Mouse (Mus musculus): ENCODE data around the gene Cerk.
"Not testable (repeated sequence)": the region's sequence is repeated elsewhere in the genome, so short reads cannot be mapped to it uniquely, and the experiment has no call there.

Cerk gene

DNA sequence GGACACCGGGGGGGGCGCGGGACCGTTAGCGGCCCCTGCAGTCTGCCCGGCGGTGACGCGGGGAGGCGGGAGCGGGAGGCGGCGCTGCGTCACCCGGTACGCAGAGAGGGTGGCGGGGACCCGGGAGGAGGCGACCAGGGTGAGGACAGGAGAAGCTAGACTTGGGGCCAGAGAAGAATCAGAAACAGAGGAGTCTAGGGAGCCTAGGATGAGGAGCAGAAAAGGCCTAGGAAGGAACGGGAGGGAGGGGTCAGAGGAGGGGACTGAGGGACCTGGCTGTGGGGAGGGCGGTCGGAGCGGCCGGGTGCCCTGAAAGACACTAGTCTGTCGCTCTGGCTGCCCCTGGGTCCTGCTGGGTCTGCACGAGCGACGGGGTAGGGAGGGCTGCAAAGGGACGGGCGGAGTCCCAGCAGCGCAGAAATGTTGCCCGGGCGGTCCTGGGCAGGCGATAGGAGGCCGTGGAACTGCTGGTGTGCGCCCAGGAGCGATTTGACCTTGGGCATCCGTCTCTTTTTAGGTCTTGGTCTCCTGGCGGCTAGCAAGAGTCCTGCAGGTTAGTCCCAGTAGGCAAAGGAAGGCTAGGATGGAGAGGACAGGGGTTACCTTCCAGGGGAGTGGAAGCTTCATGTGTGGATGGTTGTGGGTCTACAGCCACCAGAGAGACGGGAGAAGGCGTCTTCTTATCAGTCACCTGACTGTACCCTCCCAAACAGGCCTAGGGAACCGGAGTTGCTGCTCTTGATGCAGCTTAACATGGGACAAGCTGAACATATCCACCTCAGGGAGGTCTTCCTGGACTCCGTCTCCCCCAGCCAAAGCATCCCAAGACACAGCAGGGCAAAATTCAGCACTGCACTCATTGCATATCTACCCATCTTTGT is at the start of gene Cerk:
Cerk (minus strand) TSS at position 453 of the 881 bp plus-strand sequence.
- peak; percentile 91 for DNase-seq

- DNase-seq: peak; percentile 66 to 67
Observed at GRCm38 (mm10) chr15:86234517-86235441, 48.8 kb upstream of the Cerk start.

GRCm38 (mm10) chr15:86234001-86234400 is 48.1 kb upstream of the Cerk start:
- DNase-seq: peak in 1 of 2 experiments; percentile 28

GRCm38 (mm10) chr15:86231831-86232512 is 46.0 kb upstream of the Cerk start:
- peak; percentile 92 to 96 for DNase-seq

DNA sequence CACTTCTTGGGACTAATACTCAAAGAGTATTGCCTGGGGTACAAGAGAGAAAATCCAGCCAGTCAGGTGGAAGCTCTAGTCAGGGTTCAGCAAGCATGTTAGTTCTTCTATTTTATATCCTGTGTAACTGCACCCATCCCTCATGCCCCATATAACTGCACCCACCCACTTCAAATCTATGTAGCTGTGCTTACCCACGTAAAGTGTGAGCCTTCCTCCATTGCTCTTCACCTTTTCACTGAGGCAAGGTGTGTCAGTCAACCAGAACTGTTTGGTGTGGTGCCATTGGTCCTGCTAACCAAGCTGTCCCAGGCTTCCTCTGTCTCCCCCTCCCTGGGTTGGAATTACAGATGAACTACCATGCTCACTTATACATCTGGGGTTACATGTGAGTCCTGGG is 45.2 kb upstream of the Cerk start:
- DNase-seq: no peak

- DNase-seq: no peak
Observed at GRCm38 (mm10) chr15:86229623-86230022, 43.7 kb upstream of the Cerk start.

- no peak for DNase-seq
Observed at GRCm38 (mm10) chr15:86229088-86229487, 43.1 kb upstream of the Cerk start.

DNA sequence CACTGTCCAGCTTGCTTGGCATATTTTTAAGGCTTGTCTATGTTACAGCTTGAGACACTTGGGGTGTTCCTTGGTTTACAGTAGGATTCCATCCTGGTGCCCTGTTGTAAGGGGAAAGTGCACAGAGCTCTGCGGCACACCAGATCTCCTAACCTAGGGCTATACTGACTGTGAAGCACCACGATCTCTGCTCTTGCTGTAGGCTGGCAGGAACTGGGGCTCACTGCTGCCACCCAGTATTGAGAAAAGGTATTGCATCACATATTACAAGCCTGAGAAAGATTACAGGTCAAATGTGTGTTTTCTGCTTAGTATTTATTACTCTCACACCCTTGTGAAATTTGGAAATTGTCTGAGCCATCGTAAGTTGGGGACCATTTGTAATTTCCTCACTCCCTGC is 42.2 kb upstream of the Cerk start:
- peak; percentile 69 to 70 for DNase-seq

DNA sequence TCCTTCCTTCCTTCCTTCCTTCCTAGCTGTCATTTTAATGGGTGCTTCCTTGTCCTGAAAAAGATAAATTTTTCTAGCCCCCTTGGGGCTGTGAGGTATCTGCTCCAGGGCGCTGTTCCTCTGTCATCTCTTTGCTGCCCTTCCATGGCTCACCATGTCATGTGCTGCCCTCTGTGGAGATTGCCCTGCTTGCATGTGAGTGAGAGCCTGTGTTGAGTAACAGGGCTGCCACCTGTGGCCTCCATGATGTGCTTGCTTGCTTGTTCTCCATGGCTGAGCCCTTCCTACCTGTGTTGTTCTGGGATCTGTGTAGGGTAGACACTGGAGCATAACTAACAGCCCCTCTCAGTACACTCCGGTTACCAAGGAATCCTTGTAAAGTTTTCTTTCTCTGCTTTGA is 41.0 kb upstream of the Cerk start:
- no peak for DNase-seq

GRCm38 (mm10) chr15:86226221-86226620 is 40.3 kb upstream of the Cerk start:
- no peak for DNase-seq

DNA sequence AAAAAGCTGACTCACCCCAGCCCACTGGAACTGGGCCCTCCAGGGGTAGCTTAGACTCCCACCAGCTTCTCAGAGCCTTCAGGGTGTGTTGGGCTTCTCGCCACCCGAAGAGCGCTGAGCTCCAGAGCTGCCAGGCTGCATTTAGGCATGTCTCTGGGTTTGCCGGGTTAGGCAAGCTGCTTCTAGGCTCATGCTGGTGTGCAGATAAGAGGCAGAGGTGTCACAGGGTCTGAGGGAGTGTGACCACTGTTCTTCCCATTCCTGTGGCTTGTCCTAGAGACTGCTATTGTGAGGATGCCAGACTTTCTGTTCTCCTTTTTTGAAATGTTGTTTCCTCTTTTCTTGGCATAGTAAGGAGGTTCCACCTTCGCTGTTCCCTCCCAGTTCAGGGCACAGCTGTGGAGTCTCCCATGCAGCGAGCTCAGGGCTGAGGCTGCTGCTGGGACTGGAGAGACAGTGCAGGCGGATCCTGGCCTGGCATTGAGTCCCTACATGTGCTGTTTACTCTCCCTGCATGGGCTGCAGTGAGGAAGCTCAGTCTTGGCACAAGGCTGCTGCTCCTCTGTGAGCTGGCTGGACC is 39.1 kb upstream of the Cerk start:
- no peak for DNase-seq

DNA sequence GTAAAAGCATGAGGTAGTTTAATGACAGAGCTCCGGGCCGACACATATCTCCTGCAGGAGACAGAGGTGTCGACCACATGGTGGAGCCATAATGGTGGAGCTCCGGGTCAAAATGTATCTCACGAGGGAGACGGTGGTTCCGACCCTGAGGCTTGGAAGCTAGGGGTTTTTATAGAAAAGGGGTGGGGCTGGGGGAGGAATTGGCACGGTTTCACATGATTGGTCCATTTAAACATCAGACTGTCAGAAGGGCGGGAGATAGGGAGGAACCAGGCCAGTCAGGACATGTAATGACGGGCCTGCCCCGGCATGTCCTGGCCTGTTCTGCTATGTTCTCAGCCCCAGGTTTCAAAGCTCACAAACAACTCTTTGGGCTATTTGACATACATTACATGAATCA is 36.0 kb upstream of the Cerk start:
- not testable (repeated sequence) for DNase-seq

- no peak for DNase-seq
Observed at GRCm38 (mm10) chr15:86221369-86221768, 35.4 kb upstream of the Cerk start.

DNA sequence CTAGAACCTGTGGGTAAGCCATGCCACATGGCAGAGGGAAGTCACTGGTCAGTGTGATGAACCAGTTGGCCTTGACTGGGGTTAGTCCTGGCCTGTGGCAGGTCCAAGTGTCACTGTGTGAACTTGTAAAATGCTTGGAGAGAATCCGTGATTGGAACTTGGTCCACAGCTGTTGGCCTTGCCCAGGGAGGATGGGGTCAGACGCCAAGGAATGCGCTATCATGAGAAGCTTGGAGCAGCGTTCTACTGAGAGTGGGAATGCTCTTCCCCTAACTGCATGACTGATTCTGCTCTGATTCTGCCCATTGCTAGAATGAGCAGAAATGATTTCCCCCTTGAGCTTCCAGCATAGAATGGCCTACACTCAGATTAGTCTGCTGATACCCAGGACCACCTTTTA is 34.8 kb upstream of the Cerk start:
- no peak for DNase-seq

DNA sequence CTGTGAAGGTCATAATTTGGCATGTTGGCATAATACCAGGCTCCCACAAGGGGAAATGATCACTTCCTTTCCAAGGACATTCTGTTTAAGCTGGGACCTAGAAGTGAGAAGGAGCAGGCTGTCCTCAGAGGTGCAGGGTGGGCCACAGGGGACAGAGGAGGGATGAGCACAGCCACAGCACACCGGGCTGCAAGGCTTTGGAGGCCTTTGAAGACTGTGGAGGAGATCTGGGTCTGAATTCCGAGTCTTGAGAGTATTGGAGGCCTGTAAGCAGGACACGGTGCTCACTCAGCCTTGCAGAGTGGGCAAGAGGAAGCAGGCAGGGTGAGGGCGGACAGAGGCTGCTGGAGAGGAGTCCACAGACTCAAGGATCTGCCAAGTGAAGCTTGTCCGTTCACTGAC is 34.3 kb upstream of the Cerk start:
- DNase-seq: no peak

DNA sequence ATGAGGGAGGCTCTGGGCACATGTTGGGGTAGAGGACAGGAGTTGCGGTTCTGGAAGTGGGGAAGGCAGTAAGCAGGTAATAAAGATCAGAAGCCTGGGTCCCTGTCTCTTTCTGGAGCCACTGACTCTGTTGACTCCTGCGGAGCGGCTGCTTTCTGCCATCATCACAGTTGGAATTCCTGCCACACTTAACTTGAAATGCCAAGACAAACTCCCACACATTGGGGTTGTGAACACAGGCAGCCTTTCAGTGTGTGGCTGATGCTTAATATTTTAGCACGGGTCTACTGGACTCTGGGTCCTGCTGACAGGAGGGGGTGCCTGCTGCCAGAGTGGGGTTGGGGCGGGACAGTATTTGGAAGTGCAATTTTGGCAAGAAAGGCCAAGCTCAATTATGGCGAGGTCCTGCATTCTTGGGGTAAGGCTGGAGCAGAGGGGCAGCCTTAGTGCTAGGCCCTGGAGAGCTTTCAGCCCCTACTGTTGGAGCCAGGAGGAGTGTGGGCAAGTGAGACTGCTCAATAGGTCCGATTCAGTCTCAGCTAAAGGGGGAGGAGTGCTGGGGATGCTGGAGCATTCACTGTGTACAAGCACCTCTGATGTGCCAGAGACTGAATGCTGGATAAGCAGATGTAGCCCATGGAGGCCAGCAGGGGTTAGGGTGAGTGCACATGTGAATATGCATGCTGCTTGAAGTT is 33.7 kb upstream of the Cerk start:
- no peak for DNase-seq

DNA sequence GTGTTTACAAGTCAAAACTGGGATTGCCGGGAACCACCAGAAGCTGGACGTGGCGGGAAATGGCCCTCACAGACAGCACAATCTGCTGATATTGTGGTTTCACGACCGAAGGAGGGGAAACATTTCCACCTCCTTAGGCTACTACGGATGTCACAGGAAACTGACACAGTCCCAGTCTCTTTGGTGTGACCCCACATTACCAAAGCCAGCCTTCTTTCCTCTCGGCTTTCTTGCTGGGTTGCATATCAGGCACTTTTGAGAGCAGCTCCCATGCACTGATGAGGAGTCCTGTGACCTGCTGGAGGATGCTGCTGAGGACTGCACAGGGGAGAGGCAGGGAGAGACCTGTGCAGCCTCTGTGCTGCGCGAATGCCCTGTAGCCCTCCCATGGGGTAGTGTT is 30.7 kb upstream of the Cerk start:
- not testable (repeated sequence) for DNase-seq

DNA sequence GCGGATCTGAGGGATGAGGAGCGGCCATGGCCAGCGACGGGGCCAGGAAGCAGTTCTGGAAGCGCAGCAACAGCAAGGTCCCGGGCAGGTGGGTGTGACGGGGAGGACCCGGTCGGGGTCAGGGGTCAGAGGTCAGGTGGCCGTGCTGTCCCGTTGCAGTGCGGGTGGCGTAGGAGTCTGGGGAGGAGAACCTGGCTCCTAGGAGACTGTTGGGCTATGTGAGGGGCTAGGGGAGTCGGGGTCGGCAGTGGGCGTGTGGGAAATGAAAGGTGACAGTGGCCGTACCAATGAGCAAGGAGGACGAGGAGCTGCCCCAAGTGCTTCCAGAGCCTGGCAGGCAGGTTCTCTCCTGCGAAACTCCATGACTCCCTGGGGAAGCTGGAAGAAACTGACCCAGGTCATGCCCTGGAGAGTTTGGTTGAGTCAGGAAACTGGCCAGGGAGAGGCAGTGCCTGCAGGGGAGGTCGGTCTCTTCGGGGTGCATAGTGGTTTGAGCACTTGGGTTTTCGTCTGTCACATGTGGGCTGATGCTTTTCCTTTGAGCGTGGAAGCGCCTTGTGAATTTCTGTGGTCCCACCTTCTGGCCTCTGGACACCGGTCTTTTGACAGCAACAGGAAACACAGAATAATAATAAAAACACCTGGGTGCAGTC is 28.7 kb upstream of the Cerk start:
- no peak for DNase-seq

DNA sequence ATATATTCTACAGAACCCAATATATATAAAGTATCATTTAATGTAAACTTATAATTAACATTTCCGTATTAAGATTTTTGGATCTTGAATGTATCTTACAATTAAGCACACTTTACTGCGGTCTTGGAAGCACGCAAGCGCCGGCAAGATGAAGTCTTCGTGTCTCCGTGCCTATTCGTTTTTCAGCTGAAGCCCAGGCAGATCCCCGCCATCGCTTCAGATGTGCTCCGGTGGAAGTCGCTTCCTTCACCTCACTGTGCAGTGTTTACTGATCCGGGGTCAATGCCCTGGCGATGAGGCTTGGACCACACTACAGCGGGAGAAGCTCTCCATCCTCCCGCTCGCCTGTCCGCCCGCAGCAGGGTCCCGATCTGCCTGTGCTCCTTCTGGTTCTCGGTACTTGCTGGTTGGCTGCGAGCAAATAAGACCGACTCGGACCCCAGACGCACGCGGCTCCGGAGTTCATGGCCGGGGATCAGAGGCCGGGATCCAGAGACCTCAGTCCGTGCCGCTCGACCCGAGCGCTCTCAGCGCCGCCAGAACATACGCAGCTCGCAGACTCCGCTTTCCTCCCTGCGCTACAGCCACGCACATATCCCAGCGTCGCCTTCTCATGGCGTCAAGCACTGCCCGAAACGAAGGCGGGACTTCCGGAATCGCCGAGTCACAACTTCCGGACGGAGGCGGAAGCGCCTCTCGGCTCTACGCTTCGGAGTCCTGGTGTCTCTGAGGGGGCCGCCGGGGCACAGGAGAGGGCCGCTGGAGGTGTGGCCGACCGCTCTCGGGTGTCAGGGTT is 28.0 kb upstream of the Cerk start, which contains the start of gene Tbc1d22a:
Tbc1d22a (plus strand) TSS at position 707 of the 796 bp plus-strand sequence.
- peak; percentile 93 to 95 for DNase-seq

DNA sequence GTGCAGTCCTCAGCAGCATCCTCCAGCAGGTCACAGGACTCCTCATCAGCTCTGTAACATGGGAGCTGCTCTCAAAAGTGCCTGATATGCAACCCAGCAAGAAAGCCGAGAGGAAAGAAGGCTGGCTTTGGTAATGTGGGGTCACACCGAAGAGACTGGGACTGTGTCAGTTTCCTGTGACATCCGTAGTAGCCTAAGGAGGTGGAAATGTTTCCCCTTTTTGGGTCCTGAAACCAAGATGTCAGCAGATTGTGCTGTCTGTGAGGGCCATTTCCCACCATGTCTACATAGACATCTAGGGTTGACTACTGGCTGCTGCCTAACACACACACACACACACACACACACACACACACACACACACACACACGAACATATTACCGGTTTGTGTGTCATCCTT is 26.3 kb upstream of the Cerk start:
- DNase-seq: not testable (repeated sequence)

- no peak for DNase-seq
Observed at GRCm38 (mm10) chr15:86206385-86206784, 20.4 kb upstream of the Cerk start.
